Comparison of ENCODE assay signal across 15 mouse cellular contexts in genomic region chr4:46065695-46066340, GRCm38 (mm10). TPM values are rescaled to one million over a fixed set of nuclear protein-coding genes. Genes with fewer than 3 reads are reported as not detected.
DNase-seq lines count a peak whose midpoint lies in the region; ATAC-seq and TF ChIP-seq lines count a peak whose summit lies in the region.
"Had no signal": no experiment of that assay in that cellular context is flagged by ENCODE, and none has a peak within 500 bp of the region (broad histone marks: within the 10 kb centered on the region; RNA-seq: fewer than 3 reads in every experiment).

No protein-coding gene starts in this region.

- WGBS in hindbrain, postnatal 0 days = 53% methylated on average over 8 of the region's 8 CpGs
- 75% methylated on average over 8 of the region's 8 CpGs for WGBS in hindbrain, embryonic 14.5 days
- 33% methylated on average over 8 of the region's 8 CpGs for WGBS in lung, embryonic 14.5 days
- 59% methylated on average over 8 of the region's 8 CpGs for WGBS in liver, postnatal 0 days (ENCODE audit: insufficient replicate concordance)

- CTCF ChIA-PET in Patski (lab: Charles Lee) = interaction anchor here (2.0 kb wide), 1 partner anchor 10 kb away, joined by 6 read pairs; no protein-coding TSS in a partner anchor

- H3K4me1 ChIP-seq in hindbrain, postnatal 0 days (ENCODE audit: insufficient read depth, low read length) = 0 out of 2 replicates have a peak, but pooled peaks cover 10% of the 10 kb centered on the region
- H3K4me1 ChIP-seq in hindbrain, embryonic 14.5 days (replicated peaks; ENCODE audit: control insufficient read depth, insufficient read depth, low read length) = no peaks in the 10 kb centered on the region
- H3K4me1 ChIP-seq in lung, embryonic 14.5 days (ENCODE audit: insufficient read depth) = no peaks in the 10 kb centered on the region
- no peaks in the 10 kb centered on the region for H3K4me1 ChIP-seq in liver, postnatal 0 days (ENCODE audit: insufficient read depth)
- H3K4me1 ChIP-seq: forebrain, embryonic 15.5 days had no signal

- no peaks in the 10 kb centered on the region for H3K9me3 ChIP-seq in hindbrain, postnatal 0 days (ENCODE audit: low read length)
- H3K9me3 ChIP-seq in hindbrain, embryonic 14.5 days (ENCODE audit: control insufficient read depth, low read length) = no peaks in the 10 kb centered on the region
- H3K9me3 ChIP-seq in lung, embryonic 14.5 days (ENCODE audit: low read depth, low read length) = no peaks in the 10 kb centered on the region
- H3K9me3 ChIP-seq in liver, postnatal 0 days (ENCODE audit: low read length) = no peaks in the 10 kb centered on the region
- H3K9me3 ChIP-seq: embryonic facial prominence, embryonic 12.5 days; forebrain, embryonic 15.5 days; limb, embryonic 13.5 days had no signal

- TF ChIP-seq POLR2A in brain, embryonic 14.5 days (IDR thresholded peaks at IDR 0.05; ENCODE audit: borderline replicate concordance, extremely low read depth, insufficient read depth, insufficient read length, poor library complexity, severe bottlenecking) = no peak

- no peak for TF ChIP-seq EP300 in liver, postnatal 0 days (IDR thresholded peaks at IDR 0.05; ENCODE audit: low read depth)

- no peak for TF ChIP-seq CTCF in hindbrain, postnatal 0 days (IDR thresholded peaks at IDR 0.05; ENCODE audit: low read depth)
- no peak for TF ChIP-seq CTCF in Patski (IDR thresholded peaks at IDR 0.05)
- no peak for TF ChIP-seq CTCF in brain, embryonic 14.5 days (IDR thresholded peaks at IDR 0.05; ENCODE audit: borderline replicate concordance, extremely low read depth, insufficient read depth, insufficient read length)
- TF ChIP-seq CTCF in lung, embryonic 14.5 days (IDR thresholded peaks at IDR 0.05; ENCODE audit: low read depth) = no peak
- TF ChIP-seq CTCF in liver, postnatal 0 days (IDR thresholded peaks at IDR 0.05; ENCODE audit: low read depth) = no peak

- H3K36me3 ChIP-seq in hindbrain, postnatal 0 days (ENCODE audit: insufficient read depth, low read length) = no peaks in the 10 kb centered on the region
- H3K36me3 ChIP-seq in hindbrain, embryonic 14.5 days (replicated peaks; ENCODE audit: control insufficient read depth, insufficient read depth) = no peaks in the 10 kb centered on the region
- no peaks in the 10 kb centered on the region for H3K36me3 ChIP-seq in lung, embryonic 14.5 days (ENCODE audit: insufficient read depth)
- H3K36me3 ChIP-seq in liver, postnatal 0 days (replicated peaks; ENCODE audit: insufficient read depth, low read length) = peaks cover 11% of the 10 kb centered on the region; the same call in 1 of the 2 replicates
- H3K36me3 ChIP-seq: embryonic facial prominence, embryonic 12.5 days; forebrain, embryonic 15.5 days; limb, embryonic 13.5 days had no signal

- no peak overlapping the region for H3K4me2 ChIP-seq in hindbrain, postnatal 0 days (ENCODE audit: low read depth, low read length)
- H3K4me2 ChIP-seq in hindbrain, embryonic 14.5 days (replicated peaks) = no peak overlapping the region
- no peak overlapping the region for H3K4me2 ChIP-seq in lung, embryonic 14.5 days
- H3K4me2 ChIP-seq in liver, postnatal 0 days (ENCODE audit: low read depth, low read length) = no peak overlapping the region
- H3K4me2 ChIP-seq: embryonic facial prominence, embryonic 12.5 days; forebrain, embryonic 15.5 days; limb, embryonic 13.5 days had no signal

- in situ Hi-C loops in Patski (cut with MboI; ENCODE audit: low pct_unique_long_range_greater_than_20kb) = no loop called here

- ATAC-seq in hindbrain, postnatal 0 days = no peak; the same call in 1 of the 2 replicates
- ATAC-seq in hindbrain, embryonic 14.5 days (ENCODE audit: low FRiP score) = no peak
- peak; percentile 68 for ATAC-seq in Patski
- peak; percentile 17; the same call in 1 of the 2 replicates for ATAC-seq in lung, embryonic 14.5 days (ENCODE audit: insufficient read depth)
- ATAC-seq in liver, postnatal 0 days = no peak
- ATAC-seq in CD4-positive, CD25-positive, alpha-beta regulatory T cell, adult 4 months = no peak
- ATAC-seq: forebrain, embryonic 15.5 days had no signal

- H3K9ac ChIP-seq in hindbrain, postnatal 0 days (replicated peaks; ENCODE audit: low read length) = no peak overlapping the region
- H3K9ac ChIP-seq in hindbrain, embryonic 14.5 days = no peak overlapping the region
- H3K9ac ChIP-seq in lung, embryonic 14.5 days = no peak overlapping the region
- H3K9ac ChIP-seq in liver, postnatal 0 days (replicated peaks) = no peak overlapping the region
- H3K9ac ChIP-seq: embryonic facial prominence, embryonic 12.5 days; forebrain, embryonic 15.5 days; limb, embryonic 13.5 days had no signal

- peak; percentile 28 for DNase-seq in hindbrain, postnatal 0 days (ENCODE audit: low spot score)
- no peak for DNase-seq in hindbrain, embryonic 14.5 days (ENCODE audit: low spot score)
- peak; percentile 47 for DNase-seq in Patski (ENCODE audit: low read depth, low spot score)
- peak; percentile 15 for DNase-seq in brain, embryonic 14.5 days (ENCODE audit: low read depth)
- DNase-seq in lung, embryonic 14.5 days = peak; percentile 43
- no peak for DNase-seq in liver, postnatal 0 days
- DNase-seq in right cerebral cortex, postnatal 10 days (ENCODE audit: low spot score in 2 of 2) = no peak
- DNase-seq: cerebellum, adult 8-10 months; layer of hippocampus, adult 9-11 months; thymus, postnatal 36 days had no signal

- no peak overlapping the region for H3K4me3 ChIP-seq in hindbrain, postnatal 0 days (ENCODE audit: low read length)
- H3K4me3 ChIP-seq in hindbrain, embryonic 14.5 days (replicated peaks; ENCODE audit: low read length) = no peak overlapping the region
- H3K4me3 ChIP-seq in lung, embryonic 14.5 days (ENCODE audit: low read depth, low read length) = no peak overlapping the region
- no peak overlapping the region for H3K4me3 ChIP-seq in liver, postnatal 0 days (ENCODE audit: low read depth, low read length)
- H3K4me3 ChIP-seq: embryonic facial prominence, embryonic 12.5 days; forebrain, embryonic 15.5 days; limb, embryonic 13.5 days; myocyte had no signal

- H3K27ac ChIP-seq in hindbrain, postnatal 0 days = no peak overlapping the region
- H3K27ac ChIP-seq in hindbrain, embryonic 14.5 days = no peak overlapping the region
- H3K27ac ChIP-seq in lung, embryonic 14.5 days (ENCODE audit: low read depth) = no peak overlapping the region
- H3K27ac ChIP-seq in liver, postnatal 0 days (ENCODE audit: low read depth) = no peak overlapping the region
- H3K27ac ChIP-seq: embryonic facial prominence, embryonic 12.5 days; forebrain, embryonic 15.5 days; limb, embryonic 13.5 days had no signal

- no peaks in the 10 kb centered on the region for H3K27me3 ChIP-seq in hindbrain, postnatal 0 days (ENCODE audit: insufficient read depth, low read length)
- H3K27me3 ChIP-seq in hindbrain, embryonic 14.5 days (ENCODE audit: control insufficient read depth, insufficient read depth, low read length) = no peaks in the 10 kb centered on the region
- H3K27me3 ChIP-seq in Patski = no peaks in the 10 kb centered on the region
- no peaks in the 10 kb centered on the region for H3K27me3 ChIP-seq in lung, embryonic 14.5 days (ENCODE audit: insufficient read depth, low read length)
- H3K27me3 ChIP-seq in liver, postnatal 0 days (ENCODE audit: insufficient read depth, low read length) = no peaks in the 10 kb centered on the region
- H3K27me3 ChIP-seq: embryonic facial prominence, embryonic 12.5 days; forebrain, embryonic 15.5 days had no signal

- POLR2A ChIA-PET in Patski (lab: Charles Lee) = no interaction called here

RNA-seq across cellular contexts. Expression of gene Tmod1, which starts 27.1 kb away (rescaled TPM):
- 0.58 and 1.3 TPM in 2 replicates for total RNA-seq in hindbrain, postnatal 0 days (2014; rRNA removed)
- 2.3 and 2.5 TPM in 2 replicates for polyA plus RNA-seq in hindbrain, postnatal 0 days (2015; fragmentation: Nextera tagmentation; extraction: Ambion mirVana)
- 1.9 TPM in 2 replicates for polyA plus RNA-seq in hindbrain, embryonic 14.5 days (2014; fragmentation: Nextera tagmentation; extraction: Ambion mirVana)
- 14.7 TPM for polyA plus RNA-seq in Patski (2021)
- polyA plus RNA-seq in brain, embryonic 14.5 days (2012; rRNA removed) = 0.45 and 0.71 TPM in 2 replicates
- 2.0 and 5.0 TPM in 2 replicates for polyA plus RNA-seq in lung, embryonic 14.5 days (2014; fragmentation: Nextera tagmentation; extraction: Ambion mirVana)
- 13.9 and 14.1 TPM in 2 replicates for polyA plus RNA-seq in liver, postnatal 0 days (2015; fragmentation: Nextera tagmentation; extraction: Ambion mirVana)
- 1 to 10 TPM; 2.0 to 4.2 TPM for polyA plus RNA-seq in CD4-positive, CD25-positive, alpha-beta regulatory T cell, adult 4 months (2017; shearing (Covaris generic))

Comparison
In these comparisons a context has a peak if more than half of its experiments do, and no peak if none do; other contexts are left out.
1. DNase-seq: peak in hindbrain, postnatal 0 days (single experiment), Patski (single experiment), brain, embryonic 14.5 days (single experiment) and lung, embryonic 14.5 days (single experiment); none in hindbrain, embryonic 14.5 days (single experiment), liver, postnatal 0 days (single experiment) and right cerebral cortex, postnatal 10 days (0 of 2).
2. ATAC-seq: peak in Patski (single experiment) and lung, embryonic 14.5 days (single experiment); none in hindbrain, postnatal 0 days (single experiment), hindbrain, embryonic 14.5 days (single experiment), liver, postnatal 0 days (single experiment) and CD4-positive, CD25-positive, alpha-beta regulatory T cell, adult 4 months (single experiment).